Mouse (Mus musculus): ENCODE results near the gene Mrvi1.

DNA sequence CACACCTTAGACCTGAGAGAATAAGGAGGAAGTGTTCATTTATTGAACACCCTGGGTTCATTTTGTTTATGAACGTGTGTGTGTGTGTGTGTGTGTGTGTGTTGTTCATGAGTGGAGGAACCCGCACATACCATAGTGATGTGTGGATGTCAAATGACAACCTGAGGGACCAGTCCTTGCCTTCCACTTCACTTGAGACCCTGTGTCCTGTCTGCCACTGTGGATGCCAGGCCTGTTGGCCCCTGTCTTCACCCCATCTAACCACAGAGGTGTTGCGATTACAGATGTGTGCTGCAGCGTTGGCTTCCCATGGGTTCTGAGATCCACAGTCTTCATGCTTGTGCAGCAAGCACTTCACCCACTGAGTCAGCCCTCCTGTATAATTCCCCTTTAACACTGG is 68.5 kb downstream of the Mrvi1 start:
- TF ChIP-seq CEBPB (IDR thresholded peaks at IDR 0.05; ENCODE audit: insufficient read depth, poor library complexity, severe bottlenecking) = no peak
- TF ChIP-seq POLR2A (IDR thresholded peaks at IDR 0.05; ENCODE audit: insufficient read length, low read depth) = no peak
